Mouse (Mus musculus): Measurements from ENCODE around the gene Lpp.

DNA sequence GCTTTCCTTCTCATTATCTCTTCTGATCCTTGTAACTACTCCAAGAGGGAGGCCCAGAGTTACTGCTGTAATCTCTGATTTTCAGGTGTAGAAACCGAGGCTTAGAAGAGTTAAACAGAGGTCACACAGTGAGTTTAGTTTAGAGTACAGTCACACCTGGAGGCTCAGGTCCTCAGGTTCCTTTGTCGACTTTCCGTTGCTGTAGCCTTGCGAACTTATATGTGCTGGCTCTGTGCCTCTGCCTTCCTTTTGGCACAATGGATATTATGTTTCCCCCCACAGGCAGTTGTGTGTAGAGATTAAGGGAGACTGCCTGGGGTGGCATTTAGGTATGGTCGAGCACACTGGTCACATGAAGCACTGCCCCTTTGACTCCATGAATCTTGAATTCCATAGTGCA is 50.2 kb downstream of the Lpp start:
- no peak for TF ChIP-seq POLR2A (IDR thresholded peaks at IDR 0.05; ENCODE audit: control insufficient read depth in 1 of 2, insufficient read depth in 1 of 2, low read depth in 1 of 2, low read length in 2 of 2, poor library complexity in 1 of 2)
- TF ChIP-seq CHD2 (IDR thresholded peaks at IDR 0.05; ENCODE audit: low read length) = no peak
- TF ChIP-seq EP300 (IDR thresholded peaks at IDR 0.05; ENCODE audit: low read depth in 1 of 2, low read length in 2 of 2) = no peak
- no peak for TF ChIP-seq CTCF (IDR thresholded peaks at IDR 0.05 in 2 of 3, conservative IDR thresholded peaks at IDR 0.05 in 1 of 3; ENCODE audit: control insufficient read depth in 1 of 3, insufficient read depth in 1 of 3, low read depth in 2 of 3, low read length in 3 of 3, poor library complexity in 1 of 3, severe bottlenecking in 1 of 3)
- TF ChIP-seq MYC (IDR thresholded peaks at IDR 0.05; ENCODE audit: low read depth, low read length) = no peak
- no peak for TF ChIP-seq ZC3H11A (IDR thresholded peaks at IDR 0.05; ENCODE audit: low read depth, low read length)
- TF ChIP-seq TCF12 (IDR thresholded peaks at IDR 0.05; ENCODE audit: low read depth, low read length) = no peak
- no peak for TF ChIP-seq MAFK (IDR thresholded peaks at IDR 0.05; ENCODE audit: borderline replicate concordance, low read depth, low read length)
- TF ChIP-seq JUND (IDR thresholded peaks at IDR 0.05; ENCODE audit: low read depth, low read length) = no peak
- no peak for TF ChIP-seq UBTF (IDR thresholded peaks at IDR 0.05; ENCODE audit: borderline replicate concordance, insufficient read depth, low read depth, low read length)
- no peak for TF ChIP-seq ZNF384 (IDR thresholded peaks at IDR 0.05; ENCODE audit: low read depth, low read length)
- no peak for TF ChIP-seq SMC3 (IDR thresholded peaks at IDR 0.05; ENCODE audit: low read depth, low read length)
- TF ChIP-seq USF2 (IDR thresholded peaks at IDR 0.05; ENCODE audit: borderline replicate concordance in 1 of 2, insufficient read depth in 1 of 2, low read depth in 1 of 2, low read length in 2 of 2) = no peak
- TF ChIP-seq USF1 (IDR thresholded peaks at IDR 0.05; ENCODE audit: low read depth, low read length) = no peak
